Mouse (Mus musculus): ENCODE results near the gene Pdc. TPM values are rescaled to one million over a fixed set of nuclear protein-coding genes. Genes with fewer than 3 reads are reported as not detected.
"Not testable (repeated sequence)": the region's sequence is repeated elsewhere in the genome, so short reads cannot be mapped to it uniquely, and the experiment has no call there.

Gene Pdc
- polyA plus RNA-seq (2015; fragmentation: Nextera tagmentation; extraction: Ambion mirVana) = not detected in 2 replicates

DNA sequence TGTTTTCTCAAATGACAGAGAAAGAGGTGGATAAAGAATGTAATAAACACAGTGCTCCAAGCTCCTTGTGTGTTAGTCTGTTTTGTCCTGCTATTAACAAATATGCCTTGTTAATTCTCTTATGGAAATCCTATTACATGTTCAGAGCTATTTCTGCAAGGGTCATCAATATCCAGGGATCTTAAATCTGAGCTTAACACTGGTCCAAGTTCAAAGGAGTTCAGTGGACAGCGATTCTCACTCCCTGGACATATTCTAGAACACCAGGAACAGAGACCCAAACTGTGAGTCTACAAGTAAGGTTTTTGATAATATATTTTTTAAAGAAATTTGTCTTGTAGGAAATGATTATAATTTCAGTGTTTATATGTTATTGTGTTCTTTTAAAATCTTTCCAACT is at the start of gene Pdc:
Pdc (plus strand) TSS at position 213 of the 400 bp plus-strand sequence.
- ATAC-seq (ENCODE audit: extremely low read depth, insufficient number of reproducible peaks, low FRiP score, low TSS enrichment) = no peak
- WGBS = 81% methylated on average over 1 of the region's 1 CpGs
- Histone ChIP-seq H3K4me1 (0 out of 2 replicates have a peak, but pooled peaks cover 3% of the 10 kb centered on the region), H3K27ac (replicated peaks) (no peak within 1 kb of the TSS), H3K4me3 (no peak within 1 kb of the TSS), H3K36me3 (no peaks in the 10 kb centered on the region), H3K4me2 (no peak within 1 kb of the TSS), H3K27me3 (replicated peaks) (no peaks in the 10 kb centered on the region), H3K9me3 (no peaks in the 10 kb centered on the region), H3K9ac (no peak within 1 kb of the TSS)

GRCm38 (mm10) chr1:150294051-150294450 is 25.2 kb upstream of the Pdc start:
- H3K36me3 ChIP-seq; H3K27ac ChIP-seq (replicated peaks); H3K4me3 ChIP-seq; H3K27me3 ChIP-seq (replicated peaks); H3K4me2 ChIP-seq; H3K9me3 ChIP-seq; ATAC-seq (ENCODE audit: extremely low read depth, insufficient number of reproducible peaks, low FRiP score, low TSS enrichment); H3K4me1 ChIP-seq; H3K9ac ChIP-seq: not testable (repeated sequence)
- 72% methylated on average over 3 of the region's 3 CpGs for WGBS

DNA sequence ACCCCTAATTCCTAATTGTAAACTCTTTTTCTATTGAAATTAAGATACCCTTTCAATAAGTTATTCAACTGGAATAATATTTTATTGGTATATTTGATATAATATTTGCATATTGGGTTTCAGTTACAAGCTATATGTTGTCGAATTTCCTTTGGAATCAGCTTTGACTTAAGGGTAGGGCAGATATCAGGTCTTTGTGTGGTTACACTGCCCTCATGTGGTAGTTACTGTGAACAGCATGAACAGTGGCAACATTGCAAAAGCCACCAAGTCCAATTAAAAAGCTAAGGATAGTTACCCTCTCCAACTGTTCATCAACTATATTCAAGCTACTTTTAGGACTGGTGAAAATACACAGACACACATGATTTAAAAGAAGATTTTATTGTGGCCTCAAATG is 11.6 kb upstream of the Pdc start:
- Histone ChIP-seq H3K4me1 (no peaks in the 10 kb centered on the region), H3K9ac (no peak overlapping the region), H3K27ac (replicated peaks) (no peak overlapping the region), H3K36me3 (no peaks in the 10 kb centered on the region), H3K9me3 (no peaks in the 10 kb centered on the region), H3K4me2 (no peak overlapping the region), H3K27me3 (replicated peaks) (no peaks in the 10 kb centered on the region), H3K4me3 (no peak overlapping the region)
- 32% methylated on average over 1 of the region's 1 CpGs for WGBS
- ATAC-seq (ENCODE audit: extremely low read depth, insufficient number of reproducible peaks, low FRiP score, low TSS enrichment) = no peak

DNA sequence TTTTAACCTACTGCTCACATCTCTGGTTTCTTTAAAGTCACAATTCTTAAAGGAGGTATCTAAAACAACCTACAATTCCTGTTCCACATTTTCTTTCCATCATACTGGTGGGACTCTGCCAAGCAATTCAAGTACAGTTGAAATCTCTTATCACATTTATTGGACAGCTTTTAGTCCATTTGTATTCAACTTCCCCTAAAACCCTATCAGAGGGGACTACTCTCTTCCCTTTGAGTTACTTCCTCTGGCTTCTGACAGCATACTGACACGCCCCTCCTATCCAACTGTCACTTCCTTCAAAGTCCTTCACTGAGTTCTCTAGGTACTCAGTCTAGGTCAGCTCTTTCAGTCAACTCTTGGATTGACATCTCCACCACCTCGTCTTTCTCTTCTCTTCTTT is 15.9 kb downstream of the Pdc start:
- 53% methylated on average over 2 of the region's 2 CpGs for WGBS

GRCm38 (mm10) chr1:150360864-150361263 is 41.6 kb downstream of the Pdc start:
- no peak overlapping the region for H3K4me3 ChIP-seq
- no peak overlapping the region for H3K9ac ChIP-seq
- H3K4me2 ChIP-seq = no peak overlapping the region
- H3K4me1 ChIP-seq = no peaks in the 10 kb centered on the region
- H3K36me3 ChIP-seq = peaks cover 49% of the 10 kb centered on the region
- no peak overlapping the region for H3K27ac ChIP-seq (replicated peaks)
- H3K9me3 ChIP-seq = no peaks in the 10 kb centered on the region
- H3K27me3 ChIP-seq (replicated peaks) = no peaks in the 10 kb centered on the region
- no peak for ATAC-seq (ENCODE audit: extremely low read depth, insufficient number of reproducible peaks, low FRiP score, low TSS enrichment)
- WGBS = 81% methylated on average over 1 of the region's 1 CpGs

More for the DNA sequence above, 15.9 kb downstream of the Pdc start:
- Histone ChIP-seq H3K27ac (replicated peaks) (no peak overlapping the region), H3K4me1 (no peaks in the 10 kb centered on the region), H3K4me2 (no peak overlapping the region), H3K9me3 (no peaks in the 10 kb centered on the region), H3K9ac (no peak overlapping the region), H3K27me3 (replicated peaks) (no peaks in the 10 kb centered on the region), H3K4me3 (no peak overlapping the region), H3K36me3 (no peaks in the 10 kb centered on the region)
- ATAC-seq (ENCODE audit: extremely low read depth, insufficient number of reproducible peaks, low FRiP score, low TSS enrichment) = no peak

- Histone ChIP-seq H3K9me3 (no peaks in the 10 kb centered on the region), H3K4me1 (no peaks in the 10 kb centered on the region), H3K9ac (no peak overlapping the region), H3K27me3 (replicated peaks) (no peaks in the 10 kb centered on the region), H3K4me3 (no peak overlapping the region), H3K4me2 (no peak overlapping the region), H3K27ac (replicated peaks) (no peak overlapping the region), H3K36me3 (peaks cover 51% of the 10 kb centered on the region)
- 65% methylated on average over 3 of the region's 3 CpGs for WGBS
- ATAC-seq (ENCODE audit: extremely low read depth, insufficient number of reproducible peaks, low FRiP score, low TSS enrichment) = no peak
These were observed 53.7 kb downstream of the Pdc start for GRCm38 (mm10) chr1:150372895-150373294.

GRCm38 (mm10) chr1:150374247-150374646 is 55.0 kb downstream of the Pdc start:
- Histone ChIP-seq H3K36me3 (peaks cover 53% of the 10 kb centered on the region), H3K4me1 (no peaks in the 10 kb centered on the region), H3K9ac (no peak overlapping the region), H3K4me3 (no peak overlapping the region), H3K27ac (replicated peaks) (no peak overlapping the region), H3K9me3 (no peaks in the 10 kb centered on the region), H3K4me2 (no peak overlapping the region), H3K27me3 (replicated peaks) (no peaks in the 10 kb centered on the region)
- ATAC-seq (ENCODE audit: extremely low read depth, insufficient number of reproducible peaks, low FRiP score, low TSS enrichment) = no peak
- 84% methylated on average over 2 of the region's 2 CpGs for WGBS

Other genes with a start within 250 kb of the Pdc start
- 0.11 and 0.16 TPM in 2 replicates for gene Ptgs2, start 219.4 kb upstream of the Pdc start, polyA plus RNA-seq (2015; fragmentation: Nextera tagmentation; extraction: Ambion mirVana)
- 123 and 124 TPM in 2 replicates for gene Tpr, start 73.4 kb downstream of the Pdc start, polyA plus RNA-seq (2015; fragmentation: Nextera tagmentation; extraction: Ambion mirVana)
- 30.5 and 33.7 TPM in 2 replicates for gene Odr4, start 73.7 kb downstream of the Pdc start, polyA plus RNA-seq (2015; fragmentation: Nextera tagmentation; extraction: Ambion mirVana)
- 0.33 and 0.36 TPM in 2 replicates for gene Prg4, start 146.7 kb downstream of the Pdc start, polyA plus RNA-seq (2015; fragmentation: Nextera tagmentation; extraction: Ambion mirVana)